Mouse (Mus musculus): ENCODE data around the gene Sim2.

GRCm38 (mm10) chr16:94071468-94071867, 13.3 kb upstream of the Sim2 start:
- no peak for TF ChIP-seq EP300 (IDR thresholded peaks at IDR 0.05; ENCODE audit: low read depth)
- no peak for TF ChIP-seq CTCF (IDR thresholded peaks at IDR 0.05; ENCODE audit: low read depth)

All from liver, postnatal 0 days (tissue).